Mouse (Mus musculus) CH12.LX (cell line): ENCODE results near the gene Smug1.

Source experiments
- CHD2 ChIP-seq: IDR thresholded peaks from 2 replicates; pipeline ENCODE4 v1.6.1; 2011; ENCODE audit warnings: low read length, improper control_type of control experiment
- CTCF ChIP-seq, 2 experiments: IDR thresholded peaks in 1 of 2; conservative IDR thresholded peaks in 1 of 2; 2 replicates each; pipeline ENCODE4 v1.5.1; 2011 to 2012; ENCODE audit warnings: low read depth in 2 of 2, low read length in 2 of 2, improper control_type of control experiment in 1 of 2, inconsistent platforms in 1 of 2, mild to moderate bottlenecking in 1 of 2, moderate library complexity in 1 of 2
- E2F4 ChIP-seq: IDR thresholded peaks from 2 replicates; pipeline ENCODE4 v1.6.1; 2011; ENCODE audit warnings: low read depth, low read length, improper control_type of control experiment; ENCODE audit not compliant: insufficient replicate concordance
- MEF2A ChIP-seq: IDR thresholded peaks from 2 replicates; pipeline ENCODE4 v1.6.1; 2014; ENCODE audit warnings: low read depth, mild to moderate bottlenecking, inconsistent platforms, low read length, improper control_type of control experiment, borderline replicate concordance
- MXI1 ChIP-seq: IDR thresholded peaks from 2 replicates; pipeline ENCODE4 v1.6.1; 2011; ENCODE audit warnings: mild to moderate bottlenecking, low read depth, low read length, improper control_type of control experiment
- POLR2A ChIP-seq: IDR thresholded peaks from 2 replicates; pipeline ENCODE4 v1.6.1; 2011; ENCODE audit warnings: low read depth, mild to moderate bottlenecking, improper control_type of control experiment, low read length
- USF2 ChIP-seq: conservative IDR thresholded peaks from 2 replicates; pipeline ENCODE4 v1.6.1; 2011; ENCODE audit warnings: low read depth, low read length, improper control_type of control experiment

GRCm38 (mm10) chr15:103202088-103202793 lies 35.3 kb upstream of the Smug1 start:
- TF ChIP-seq E2F4 (no peak), MEF2A (no peak), USF2 (no peak), CTCF (conservative IDR thresholded peaks at IDR 0.05 in 1 of 2, IDR thresholded peaks at IDR 0.05 in 1 of 2; ENCODE audit: low read depth in 2 of 2, low read length in 2 of 2) (no peak), POLR2A (no peak), MXI1 (no peak), CHD2 (no peak)
